Mouse (Mus musculus): ENCODE data around the gene Kif17. TPM values are rescaled to one million over a fixed set of nuclear protein-coding genes. Genes with fewer than 3 reads are reported as not detected.
A peak's percentile ranks its signal among the peaks of the same experiment; 100 is the strongest.

Kif17 gene
- total and polyA plus RNA-seq, 3 experiments = 0.54 to 2.5 TPM; not detected in 1

DNA sequence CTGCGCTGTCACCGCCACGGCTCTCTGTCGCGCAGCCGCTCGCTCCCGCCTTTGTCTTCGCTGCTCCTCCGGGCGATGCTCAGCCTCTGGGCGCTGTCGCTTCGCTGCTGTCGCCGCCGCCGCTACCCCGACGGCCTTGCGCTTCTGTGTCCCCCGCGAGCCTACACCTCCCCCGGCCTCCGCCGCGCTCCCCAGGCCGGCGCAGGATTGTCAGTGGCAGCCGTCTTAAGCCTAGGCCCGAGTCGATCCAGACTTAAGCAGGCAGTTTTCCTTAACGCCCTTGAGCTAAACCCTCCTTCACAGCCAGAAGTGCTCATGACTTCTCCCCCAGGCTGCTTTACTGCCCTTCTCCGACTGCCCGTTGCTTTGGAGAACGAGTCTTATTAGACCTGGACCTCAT is 32.8 kb upstream of the Kif17 start:
- peak overlapping the region; percentile 74 for H3K27ac ChIP-seq (ENCODE audit: control insufficient read depth, low read depth, low read length)
- H3K36me3 ChIP-seq (ENCODE audit: control insufficient read depth in 1 of 2, insufficient read depth in 2 of 2, low read length in 2 of 2) = peaks cover 15 to 17% of the 10 kb centered on the region in 2 experiments
- peak; percentile 62 for DNase-seq (ENCODE audit: low read depth, low spot score)
- no peaks in the 10 kb centered on the region for H3K9me3 ChIP-seq (replicated peaks; ENCODE audit: insufficient read depth, low read length)
- peaks cover 35% of the 10 kb centered on the region for H3K79me2 ChIP-seq (ENCODE audit: control insufficient read depth, insufficient read depth, low read length, poor library complexity)
- peak overlapping the region; percentile 88 to 96 for H3K4me3 ChIP-seq (ENCODE audit: control insufficient read depth in 1 of 2, insufficient read depth in 1 of 2, low read depth in 2 of 2, low read length in 2 of 2)
- H3K27me3 ChIP-seq (ENCODE audit: control insufficient read depth in 1 of 2, insufficient read depth in 2 of 2, low read length in 2 of 2) = no peaks in the 10 kb centered on the region
- peak overlapping the region; percentile 97 for H3K9ac ChIP-seq (ENCODE audit: control insufficient read depth, low read depth, low read length, poor library complexity, severe bottlenecking)
- peaks cover 7 to 14% of the 10 kb centered on the region in 2 experiments for H3K4me1 ChIP-seq (ENCODE audit: control insufficient read depth in 1 of 2, insufficient read depth in 2 of 2, low read length in 2 of 2)
- TF ChIP-seq MAX (IDR thresholded peaks at IDR 0.05; ENCODE audit: low read length) = no peak; the same call in 1 of the 2 replicates
- TF ChIP-seq UBTF (IDR thresholded peaks at IDR 0.05; ENCODE audit: borderline replicate concordance, insufficient read depth, low read depth, low read length) = peak; percentile 67; the same call in 1 of the 2 replicates
- peak; percentile 42; the same call in 1 of the 2 replicates for TF ChIP-seq MXI1 (IDR thresholded peaks at IDR 0.05; ENCODE audit: low read depth, low read length)
- peak in 1 of 2 experiments; percentile 3; a peak in 1 of 4 replicates for TF ChIP-seq POLR2A (IDR thresholded peaks at IDR 0.05; ENCODE audit: control insufficient read depth in 1 of 2, insufficient read depth in 1 of 2, low read depth in 1 of 2, low read length in 2 of 2, poor library complexity in 1 of 2)
- peak; percentile 76; the same call in 1 of the 2 replicates for TF ChIP-seq CHD1 (IDR thresholded peaks at IDR 0.05; ENCODE audit: low read depth, low read length)

DNA sequence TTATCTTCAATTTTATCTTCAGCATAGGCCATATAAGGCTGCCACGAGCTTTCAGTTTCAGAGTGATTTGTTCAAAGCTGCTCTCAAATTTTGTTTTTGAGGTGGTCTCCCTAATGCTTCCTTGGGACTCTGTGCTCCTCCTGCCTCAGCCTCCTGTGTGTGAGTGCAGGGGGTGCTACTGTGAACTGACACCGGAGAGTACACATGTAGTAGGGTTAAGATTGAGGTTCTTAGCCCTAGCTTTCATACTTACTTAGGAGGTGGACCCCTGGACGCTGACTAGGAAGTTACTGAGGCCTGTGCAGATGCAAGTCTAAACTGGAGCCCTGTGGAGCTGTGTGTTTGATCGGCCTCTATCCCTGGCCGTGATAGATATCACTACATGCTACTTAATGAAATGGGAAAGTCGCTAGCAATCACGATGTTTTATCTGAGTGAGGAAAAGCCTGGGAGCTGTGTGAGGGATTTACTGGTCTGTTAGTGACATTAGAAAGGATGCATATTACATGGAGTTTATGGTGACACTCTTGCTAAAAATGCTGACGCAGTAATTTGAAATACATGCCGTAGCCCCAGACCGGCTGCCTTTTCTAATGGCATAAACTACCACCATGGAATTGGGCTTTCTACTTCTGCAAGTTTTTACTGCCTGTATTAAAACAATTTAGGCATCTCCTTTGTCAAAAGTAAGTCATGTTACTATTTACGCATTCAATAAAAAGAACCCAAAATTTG is 32.1 kb upstream of the Kif17 start:
- Histone ChIP-seq H3K9me3 (replicated peaks; ENCODE audit: insufficient read depth, low read length) (no peaks in the 10 kb centered on the region), H3K36me3 (ENCODE audit: control insufficient read depth in 1 of 2, insufficient read depth in 2 of 2, low read length in 2 of 2) (peaks cover 17% of the 10 kb centered on the region in 2 experiments), H3K27me3 (ENCODE audit: control insufficient read depth in 1 of 2, insufficient read depth in 2 of 2, low read length in 2 of 2) (no peaks in the 10 kb centered on the region), H3K4me3 (ENCODE audit: control insufficient read depth in 1 of 2, insufficient read depth in 1 of 2, low read depth in 2 of 2, low read length in 2 of 2) (peak overlapping the region; percentile 88 to 96), H3K9ac (ENCODE audit: control insufficient read depth, low read depth, low read length, poor library complexity, severe bottlenecking) (peak overlapping the region; percentile 97), H3K79me2 (ENCODE audit: control insufficient read depth, insufficient read depth, low read length, poor library complexity) (peaks cover 35% of the 10 kb centered on the region), H3K27ac (ENCODE audit: control insufficient read depth, low read depth, low read length) (peak overlapping the region; percentile 17), H3K4me1 (ENCODE audit: control insufficient read depth in 1 of 2, insufficient read depth in 2 of 2, low read length in 2 of 2) (peaks cover 7 to 14% of the 10 kb centered on the region in 2 experiments)
- DNase-seq (ENCODE audit: low read depth, low spot score) = peak; percentile 54
- TF ChIP-seq MXI1 (IDR thresholded peaks at IDR 0.05; ENCODE audit: low read depth, low read length) = 0 out of 2 replicates have a peak, but pooled peaks have one; percentile 10
- no peak for TF ChIP-seq EP300 (IDR thresholded peaks at IDR 0.05; ENCODE audit: low read depth in 1 of 2, low read length in 2 of 2)
- TF ChIP-seq POLR2AphosphoS2 (IDR thresholded peaks at IDR 0.05; ENCODE audit: low read length) = 0 out of 2 replicates have a peak, but pooled peaks have one; percentile 10

DNA sequence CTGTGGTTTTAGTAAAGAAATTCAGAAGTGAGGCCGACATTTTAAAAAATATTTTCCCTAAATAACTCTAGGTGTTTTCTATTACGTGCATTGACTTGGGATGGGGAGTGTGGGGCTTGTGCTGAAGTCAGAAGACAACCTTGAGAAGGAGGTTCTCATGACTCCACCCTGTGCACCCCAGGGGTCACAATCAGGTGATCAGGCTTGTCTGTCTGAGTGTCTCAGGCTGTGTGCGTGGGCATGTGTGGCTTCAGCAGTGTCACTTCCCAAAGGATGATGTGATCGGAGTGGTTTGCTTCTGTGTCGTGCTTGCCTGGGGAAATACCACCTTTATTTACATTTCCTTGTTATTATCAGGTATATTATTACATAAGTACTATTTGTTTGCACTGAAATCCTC is 30.9 kb upstream of the Kif17 start:
- H3K27ac ChIP-seq (ENCODE audit: control insufficient read depth, low read depth, low read length) = no peak overlapping the region
- no peak overlapping the region for H3K9ac ChIP-seq (ENCODE audit: control insufficient read depth, low read depth, low read length, poor library complexity, severe bottlenecking)
- H3K4me3 ChIP-seq (ENCODE audit: control insufficient read depth in 1 of 2, insufficient read depth in 1 of 2, low read depth in 2 of 2, low read length in 2 of 2) = no peak overlapping the region; a peak in 1 of 4 replicates
- no peaks in the 10 kb centered on the region for H3K9me3 ChIP-seq (replicated peaks; ENCODE audit: insufficient read depth, low read length)
- TF ChIP-seq ZC3H11A (IDR thresholded peaks at IDR 0.05; ENCODE audit: low read depth, low read length) (no peak), NRF1 (IDR thresholded peaks at IDR 0.05; ENCODE audit: insufficient read depth, low read depth, low read length, poor library complexity, severe bottlenecking) (no peak), EP300 (IDR thresholded peaks at IDR 0.05; ENCODE audit: low read depth in 1 of 2, low read length in 2 of 2) (no peak), ZNF384 (IDR thresholded peaks at IDR 0.05; ENCODE audit: low read depth, low read length) (no peak), MAFK (IDR thresholded peaks at IDR 0.05; ENCODE audit: borderline replicate concordance, low read depth, low read length) (no peak), POLR2AphosphoS5 (IDR thresholded peaks at IDR 0.05; ENCODE audit: borderline replicate concordance, low read depth, low read length) (no peak)
- DNase-seq (ENCODE audit: low read depth, low spot score) = peak; percentile 23
- H3K79me2 ChIP-seq (ENCODE audit: control insufficient read depth, insufficient read depth, low read length, poor library complexity) = peaks cover 35% of the 10 kb centered on the region
- no peaks in the 10 kb centered on the region for H3K27me3 ChIP-seq (ENCODE audit: control insufficient read depth in 1 of 2, insufficient read depth in 2 of 2, low read length in 2 of 2)
- H3K36me3 ChIP-seq (ENCODE audit: control insufficient read depth in 1 of 2, insufficient read depth in 2 of 2, low read length in 2 of 2) = peaks cover 17 to 19% of the 10 kb centered on the region in 2 experiments
- H3K4me1 ChIP-seq (ENCODE audit: control insufficient read depth in 1 of 2, insufficient read depth in 2 of 2, low read length in 2 of 2) = peaks cover 7 to 14% of the 10 kb centered on the region in 2 experiments

Measured in MEL (cell line).